Mouse (Mus musculus) testis, postnatal 14 days (tissue): Measurements from ENCODE around the gene Gjb3.

Experiments
- DNase-seq: peaks from one replicate; pipeline ENCODE4 v3.0.0; 2021; ENCODE audit warnings: low spot score

Gjb3 gene

DNA sequence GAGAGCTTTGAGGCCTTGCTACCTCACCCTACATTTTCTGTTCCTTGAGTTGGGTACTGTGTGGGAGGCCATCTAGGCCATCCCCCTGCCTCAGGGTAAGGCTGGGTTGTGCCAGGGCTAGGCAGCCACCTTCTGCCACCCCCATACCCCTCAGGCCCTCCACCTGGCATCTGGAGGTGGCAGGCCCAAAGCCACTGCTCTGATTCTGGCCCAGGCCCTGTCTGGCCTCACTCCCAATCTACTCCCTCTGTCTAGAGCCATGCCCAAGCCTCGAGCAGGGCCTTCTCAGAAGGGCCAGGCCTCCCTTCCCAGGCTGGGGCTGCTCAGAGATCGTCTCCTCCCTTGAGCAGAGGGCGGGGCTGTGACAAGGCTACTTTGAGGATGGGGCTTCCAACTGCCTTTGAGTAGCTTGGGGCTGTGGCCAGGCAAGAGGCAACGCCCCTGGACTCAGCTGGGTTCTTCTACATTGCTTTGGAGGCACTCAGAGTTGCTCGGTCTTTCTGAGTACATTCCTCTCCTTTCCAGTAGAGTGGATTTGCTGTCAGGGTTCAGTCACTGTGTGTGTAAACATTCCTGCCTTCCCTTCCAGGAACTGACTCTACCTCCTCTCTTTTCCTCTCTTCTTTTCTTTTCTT is 4.3 kb upstream of the Gjb3 start:
- DNase-seq: no peak

DNA sequence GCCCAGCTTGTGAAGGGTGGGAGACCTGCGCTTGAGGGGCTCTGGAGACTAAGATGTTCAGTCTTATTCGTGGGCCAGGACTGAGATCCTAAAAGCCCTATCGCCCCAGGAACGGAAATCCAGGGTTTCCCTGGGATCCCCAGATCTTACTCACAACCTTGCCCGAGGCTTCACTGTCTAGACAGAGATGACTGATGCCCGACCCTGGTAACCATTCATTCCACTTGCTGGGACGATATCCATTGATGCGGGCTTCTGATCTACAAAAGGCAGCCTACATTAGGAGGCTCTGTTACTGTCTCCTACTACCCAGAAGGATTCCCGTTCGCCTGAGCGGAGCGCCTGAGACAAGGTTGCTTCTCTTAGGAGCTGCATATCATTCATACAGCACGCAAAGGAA is 527 bp upstream of the Gjb3 start:
- no peak for DNase-seq

DNA sequence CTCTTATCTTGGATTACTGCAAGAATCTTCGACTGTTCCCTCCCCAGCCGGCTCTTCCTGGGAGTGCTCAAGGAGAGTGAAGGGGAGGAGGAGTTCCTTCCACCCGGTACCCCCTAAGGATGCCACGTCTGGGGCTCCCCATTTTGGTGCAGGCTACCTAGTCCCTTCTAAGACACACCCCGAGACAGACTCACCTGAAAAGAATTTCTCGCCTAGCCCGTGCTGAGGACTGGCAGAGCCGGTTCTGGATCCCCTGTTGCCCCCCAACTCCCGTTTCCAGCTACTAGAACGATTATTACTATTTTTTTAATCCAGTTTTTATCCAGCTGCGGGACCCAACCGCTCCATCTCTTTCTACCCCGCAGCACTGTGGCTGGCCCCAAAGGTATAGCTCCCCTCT is 893 bp downstream of the Gjb3 start:
- DNase-seq: no peak

DNA sequence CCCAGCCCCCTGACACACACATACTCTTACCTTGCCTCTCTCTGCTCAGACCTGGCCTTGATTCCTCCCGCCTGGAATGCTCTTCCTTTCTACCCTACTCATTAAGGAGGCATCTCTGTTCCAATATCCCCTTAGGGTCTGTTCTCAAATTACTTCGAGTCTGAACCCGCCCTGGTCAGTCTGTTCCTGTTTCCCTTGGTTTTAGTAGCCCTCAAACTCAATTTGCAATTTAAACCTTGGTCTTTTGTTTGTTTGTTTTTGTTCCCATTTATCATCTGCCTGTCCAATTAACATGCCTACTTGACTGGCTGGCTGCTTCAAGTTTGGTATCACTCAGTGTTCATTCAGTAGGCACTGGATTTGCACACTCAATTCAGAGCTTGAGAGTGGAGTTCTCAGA is 1.6 kb downstream of the Gjb3 start:
- no peak for DNase-seq

DNA sequence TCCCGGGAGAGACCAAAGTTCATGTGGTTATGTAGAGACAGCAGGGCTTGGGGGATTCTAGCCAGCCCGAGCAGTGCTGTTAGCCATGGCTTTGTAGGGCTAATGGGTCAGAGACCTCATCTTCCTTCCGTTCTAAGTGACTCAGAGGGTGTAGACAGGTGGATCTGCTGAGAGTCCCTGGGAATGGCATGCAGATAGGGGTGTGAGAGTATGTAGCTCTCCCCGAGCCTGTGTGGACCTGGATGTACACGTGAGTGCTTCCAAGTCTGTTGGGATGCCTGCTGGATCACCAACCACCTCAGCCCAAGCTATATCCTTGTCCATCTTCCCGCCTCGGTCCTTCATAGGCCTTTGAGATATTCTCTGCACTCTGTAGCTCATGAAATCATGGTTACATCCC is 2.3 kb downstream of the Gjb3 start:
- no peak for DNase-seq

DNA sequence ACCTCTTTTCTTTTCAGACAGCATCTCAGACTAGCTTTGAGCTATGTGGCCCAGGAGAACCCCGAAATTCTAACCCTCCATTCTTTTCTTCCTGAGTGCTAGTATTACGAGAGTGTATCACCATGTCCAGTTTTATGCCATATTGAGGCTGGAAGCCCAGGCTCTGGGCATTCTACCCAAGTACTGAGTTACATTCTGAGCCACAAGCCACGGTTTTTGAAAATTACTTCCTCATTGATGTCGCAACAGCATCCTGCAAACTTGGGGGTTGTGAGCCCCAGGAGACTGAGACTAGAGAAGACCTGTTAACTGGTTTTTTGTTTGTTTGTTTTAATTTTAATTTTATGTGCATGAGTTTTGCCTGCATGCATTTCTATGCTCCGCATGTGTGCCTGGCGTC is 2.9 kb downstream of the Gjb3 start:
- DNase-seq: no peak

DNA sequence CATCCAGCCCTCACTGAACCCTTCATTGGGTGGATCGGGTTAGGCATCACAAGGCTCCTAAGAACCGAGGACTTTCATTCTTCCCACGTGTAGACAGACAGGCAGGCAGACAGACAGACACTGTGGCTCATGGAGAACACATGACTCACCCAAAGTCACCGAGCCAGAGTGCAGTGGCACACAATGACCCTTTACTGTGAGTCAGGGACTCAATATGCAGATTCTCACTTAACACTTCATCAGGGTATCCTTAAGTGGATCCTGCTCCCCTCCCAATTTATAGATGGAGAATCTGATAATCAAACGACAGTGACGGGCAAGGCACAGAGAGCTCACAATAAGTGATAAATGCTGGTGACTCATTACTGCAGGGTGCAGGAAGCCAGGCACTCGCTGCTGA is 3.4 kb downstream of the Gjb3 start:
- DNase-seq: no peak

DNA sequence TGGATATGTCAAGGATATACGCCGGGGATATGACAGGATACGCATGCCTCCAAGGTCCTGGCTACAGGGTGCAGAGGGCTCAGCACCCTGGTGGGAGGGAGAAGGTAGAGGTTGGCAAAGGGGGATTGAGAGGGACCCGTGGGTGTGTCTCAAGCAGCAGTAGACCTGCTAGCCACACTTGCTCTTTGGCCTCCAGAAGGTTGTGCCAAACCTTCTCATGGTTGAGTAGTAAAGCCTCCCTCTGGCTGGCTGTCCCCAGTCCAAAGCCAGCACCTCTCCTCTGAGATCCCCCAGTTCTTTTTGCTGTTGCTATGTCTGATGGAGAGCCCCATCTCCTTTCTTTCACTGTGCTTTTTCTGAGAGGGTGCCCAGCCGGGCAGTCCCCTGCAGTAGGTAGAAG is 5.4 kb downstream of the Gjb3 start:
- DNase-seq: no peak

DNA sequence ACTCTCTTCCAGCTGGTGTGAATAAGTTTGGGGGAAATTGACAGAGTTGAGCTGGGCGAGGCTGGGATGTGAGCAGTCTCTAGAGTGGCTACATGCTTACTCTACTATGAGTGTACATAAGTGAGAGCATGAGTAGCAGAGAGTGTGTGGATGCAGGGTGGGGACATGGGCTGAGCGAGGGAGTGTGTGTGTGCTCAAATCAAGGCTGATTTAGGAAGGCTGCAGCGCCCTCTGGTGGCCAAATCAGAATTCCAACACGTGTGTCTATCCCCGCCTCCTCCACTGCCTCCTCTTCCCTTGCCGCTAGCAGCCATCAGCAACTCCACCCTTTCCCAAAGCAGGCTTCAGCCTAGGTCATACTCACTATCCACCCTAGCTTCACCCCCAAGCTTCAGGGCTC is 5.9 kb downstream of the Gjb3 start:
- DNase-seq: peak; percentile 68

DNA sequence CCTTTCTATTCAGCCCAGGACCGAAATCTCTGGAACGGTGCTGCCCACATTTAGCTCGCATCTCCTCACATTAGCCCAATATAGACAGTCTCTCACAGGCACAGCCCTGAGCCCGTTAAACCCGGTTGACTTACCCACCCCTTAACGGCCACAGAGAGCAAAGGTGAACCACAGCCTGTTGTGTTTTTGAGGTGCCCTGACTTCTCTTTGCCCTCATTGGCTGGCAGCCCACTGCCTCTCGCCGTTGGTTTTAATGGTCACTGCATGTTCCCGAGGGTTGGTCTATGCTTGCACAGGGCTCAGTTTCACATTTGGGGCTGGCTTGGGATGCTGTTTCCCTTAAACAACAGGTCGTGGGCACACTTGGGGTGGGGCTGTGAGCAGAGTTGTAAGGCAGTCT is 6.3 kb downstream of the Gjb3 start:
- no peak for DNase-seq

DNA sequence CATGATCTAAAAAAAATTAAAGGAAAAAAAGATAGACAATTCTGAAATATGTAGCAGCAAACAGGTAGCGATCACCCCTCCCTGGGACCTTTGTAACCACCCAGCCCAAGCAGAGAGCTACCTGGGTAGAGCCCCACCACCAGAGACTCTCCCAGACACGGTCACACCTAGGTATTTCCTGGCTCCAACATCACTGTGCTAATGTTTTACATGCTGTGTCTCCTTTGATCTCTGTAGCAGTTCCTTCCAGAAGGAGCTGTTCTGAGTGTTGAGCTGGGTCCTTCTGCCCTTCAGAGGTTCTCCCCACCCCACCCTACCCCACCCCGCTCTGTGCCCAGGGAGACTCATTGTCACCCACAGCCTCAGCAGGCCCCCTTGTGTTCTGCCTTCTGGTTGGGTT is 7.0 kb downstream of the Gjb3 start:
- no peak for DNase-seq

DNA sequence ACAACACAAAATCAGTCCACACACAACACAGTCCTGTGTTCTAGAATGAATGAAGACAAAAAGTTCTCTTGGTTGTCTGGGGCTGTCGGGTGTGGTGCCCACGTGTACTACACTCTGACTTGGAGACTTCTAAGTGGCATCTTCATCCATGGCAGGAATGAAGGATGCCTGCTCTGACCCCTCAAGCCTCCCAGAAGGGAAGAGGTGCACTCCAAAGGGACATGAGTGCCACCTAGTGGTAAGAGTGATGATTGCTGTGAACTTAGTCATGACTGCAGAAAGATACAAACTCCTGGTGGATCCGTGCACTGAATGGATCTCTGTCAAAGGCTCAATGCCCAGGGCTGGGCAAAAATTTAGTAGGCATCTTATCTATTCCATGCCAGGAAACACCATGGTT is 11.0 kb downstream of the Gjb3 start:
- peak; percentile 62 for DNase-seq

DNA sequence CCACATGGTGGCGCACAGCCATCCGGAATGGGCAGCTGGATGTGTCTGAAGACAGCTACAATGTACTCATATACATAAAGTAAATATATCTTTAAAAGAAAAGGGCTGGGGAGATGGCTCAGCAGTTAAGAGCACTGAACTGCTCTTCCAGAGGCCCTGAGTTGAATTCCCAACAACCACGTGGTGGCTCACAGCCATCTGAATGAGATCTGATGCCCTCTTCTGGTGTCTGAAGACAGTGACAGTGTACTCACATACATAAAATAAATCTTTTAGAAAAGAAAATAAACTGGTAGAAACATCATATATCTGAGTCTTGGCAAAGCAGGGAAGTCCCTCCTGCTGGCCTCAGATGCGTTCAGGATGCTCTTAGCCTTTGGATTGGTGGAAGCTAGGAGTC is 13.5 kb downstream of the Gjb3 start:
- no peak for DNase-seq

DNA sequence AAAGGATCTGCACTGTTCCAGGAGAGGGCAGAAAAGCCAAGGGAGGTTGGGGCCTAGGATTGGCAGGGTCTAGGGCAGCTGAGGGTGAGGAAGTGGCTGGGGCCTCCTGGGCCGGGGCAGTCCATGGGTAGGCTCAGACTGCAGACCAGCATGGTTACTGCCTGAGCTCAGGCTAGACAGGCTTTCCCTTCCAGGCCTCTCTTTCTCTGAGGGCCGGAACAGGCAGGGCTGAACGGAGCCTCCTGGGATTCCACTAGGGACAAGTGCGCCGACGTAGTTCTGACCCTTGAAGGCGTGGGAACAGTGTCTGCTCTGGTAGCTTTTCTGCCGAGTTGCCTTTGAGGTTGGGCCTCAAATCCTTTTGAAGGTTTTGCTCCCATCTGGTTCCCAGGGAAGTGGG is 14.9 kb downstream of the Gjb3 start:
- no peak for DNase-seq

DNA sequence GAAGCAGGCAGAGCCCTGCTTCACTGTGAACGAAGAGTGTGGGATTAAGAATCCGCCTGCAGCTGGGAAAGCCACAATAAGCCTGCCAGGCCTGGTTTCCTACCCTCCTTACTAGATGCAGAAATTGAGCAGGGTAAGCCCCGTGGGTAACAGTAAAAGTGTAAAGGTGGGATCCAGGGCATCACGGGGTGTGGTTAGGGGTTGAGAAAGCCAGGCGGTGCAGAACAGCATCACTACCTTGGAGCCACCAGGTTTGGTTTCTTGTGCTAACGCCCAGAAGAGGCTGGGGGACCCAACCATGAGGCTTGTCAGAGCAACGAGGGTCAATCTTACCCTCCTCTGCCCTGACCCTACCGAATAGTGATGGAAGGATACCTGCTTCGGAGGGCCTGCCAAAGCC is 16.1 kb downstream of the Gjb3 start:
- no peak for DNase-seq

DNA sequence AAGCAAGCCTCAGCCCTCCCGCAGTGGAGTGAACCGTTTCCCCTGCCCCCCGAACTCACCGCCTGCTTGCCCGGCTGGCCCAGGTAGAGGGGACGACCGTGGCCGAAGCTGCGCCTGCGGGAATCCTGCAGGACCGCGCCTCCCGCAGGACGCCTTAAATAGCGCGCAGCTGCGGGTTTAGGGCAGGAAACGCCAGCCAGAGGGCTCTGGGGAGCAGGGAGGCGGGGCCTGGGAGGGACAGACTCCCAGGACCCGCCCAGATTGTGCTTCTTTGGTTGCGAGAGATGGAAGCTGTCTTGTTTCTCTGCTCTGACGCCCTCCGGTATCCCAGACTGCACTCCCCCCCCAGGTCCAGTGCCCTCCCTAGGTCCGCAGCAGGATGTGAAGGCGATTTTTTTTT is 16.8 kb downstream of the Gjb3 start, which contains the start of gene Gja4:
Gene Gja4, minus strand, starts transcription at position 179 of the 400 bp plus-strand sequence.
- peak; percentile 63 for DNase-seq

DNA sequence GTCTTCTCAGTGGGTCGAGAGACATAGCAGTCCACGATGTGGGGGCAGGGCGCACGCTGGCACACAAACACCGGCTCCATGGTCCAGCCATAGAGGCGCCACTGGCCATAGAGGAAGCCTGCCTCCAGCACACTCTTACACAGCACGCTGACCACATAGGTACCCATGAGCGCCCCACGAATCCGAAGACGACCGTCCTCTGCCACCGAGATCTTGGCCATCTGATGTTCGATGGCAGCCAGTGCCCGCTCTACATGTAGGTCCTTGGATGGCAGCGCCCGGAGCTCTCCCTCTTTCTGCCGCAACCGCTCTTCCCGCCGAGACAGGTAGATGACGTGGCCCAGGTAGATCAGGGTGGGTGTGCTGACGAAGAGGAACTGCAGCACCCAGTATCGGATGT is 18.3 kb downstream of the Gjb3 start:
- DNase-seq: no peak

DNA sequence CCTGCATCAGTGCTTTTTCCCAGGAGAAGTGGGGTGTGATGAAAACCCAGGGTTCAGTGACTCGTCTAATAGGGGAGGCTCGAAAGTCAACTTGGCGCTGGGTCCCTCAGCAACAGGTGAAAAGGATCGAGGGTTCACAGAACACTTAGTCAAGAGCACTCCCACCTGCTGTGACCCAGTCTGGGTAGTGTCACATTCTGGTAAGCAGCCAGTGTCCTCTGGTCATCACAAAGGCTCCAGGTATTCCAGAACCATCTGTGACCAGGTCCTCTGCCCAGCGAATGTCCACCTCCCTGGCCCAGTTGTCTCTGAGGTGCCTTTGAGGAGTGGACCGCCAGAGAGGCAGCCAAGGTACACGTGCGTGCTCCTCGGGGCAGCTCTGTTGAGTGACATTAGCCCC is 19.1 kb downstream of the Gjb3 start:
- no peak for DNase-seq

DNA sequence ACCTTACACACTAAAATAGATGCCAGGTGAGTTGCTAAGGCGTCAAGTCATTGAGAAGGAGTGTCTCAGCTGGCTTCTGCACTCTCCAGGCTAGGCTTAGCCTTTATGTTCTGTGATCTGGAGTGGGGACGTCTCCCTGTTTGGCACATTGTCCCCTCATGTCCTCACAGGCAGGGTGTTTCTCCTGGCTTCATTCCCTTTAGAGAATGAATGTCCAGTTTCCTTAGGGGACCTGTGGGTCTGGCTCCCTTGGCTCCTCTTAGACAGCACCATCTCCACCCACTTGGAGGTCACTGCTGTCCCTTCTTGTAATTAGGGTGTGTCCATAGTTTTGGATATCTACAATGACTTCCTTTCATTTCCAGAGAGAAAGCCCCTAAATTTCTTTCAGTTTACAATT is 23.7 kb downstream of the Gjb3 start:
- no peak for DNase-seq

DNA sequence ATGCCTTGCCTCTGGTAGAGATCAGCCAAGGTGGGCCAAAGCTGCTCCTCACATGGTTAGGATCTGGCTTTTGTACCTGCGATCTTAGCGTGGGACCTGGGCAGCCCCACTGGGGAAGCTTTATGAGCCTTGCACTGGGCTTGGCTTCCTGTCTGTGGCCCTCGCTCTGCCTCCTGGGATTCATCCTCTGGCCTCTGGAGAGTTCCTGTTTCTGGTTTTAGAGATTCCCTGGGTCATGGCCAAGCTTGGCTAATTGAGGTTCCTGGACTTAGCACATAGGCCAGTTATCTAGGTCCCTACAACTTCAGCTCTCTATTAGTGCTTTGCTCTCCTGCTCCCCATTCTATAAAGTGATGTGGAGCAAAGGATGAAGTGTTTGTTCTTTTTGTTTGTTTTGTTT is 26.8 kb downstream of the Gjb3 start:
- DNase-seq: no peak

DNA sequence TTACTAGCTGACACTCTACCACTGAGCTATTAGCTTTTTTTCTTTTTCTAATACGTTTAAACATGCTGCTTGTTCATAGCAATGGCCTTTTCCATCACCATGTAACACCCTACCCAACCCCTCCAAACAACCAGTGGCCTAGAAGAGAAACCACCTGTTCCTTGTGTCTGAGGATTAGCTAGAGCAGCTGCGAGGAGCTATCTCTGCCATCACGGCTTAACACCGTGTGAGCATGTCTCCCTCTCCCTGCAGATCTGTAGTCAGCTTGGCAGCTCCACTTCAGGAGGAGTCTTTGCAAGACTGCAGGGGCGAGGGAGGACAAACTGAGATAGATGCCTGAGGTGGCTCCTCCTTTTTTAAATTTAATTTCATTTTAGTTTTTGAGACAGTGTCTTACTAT is 30.1 kb downstream of the Gjb3 start:
- no peak for DNase-seq

DNA sequence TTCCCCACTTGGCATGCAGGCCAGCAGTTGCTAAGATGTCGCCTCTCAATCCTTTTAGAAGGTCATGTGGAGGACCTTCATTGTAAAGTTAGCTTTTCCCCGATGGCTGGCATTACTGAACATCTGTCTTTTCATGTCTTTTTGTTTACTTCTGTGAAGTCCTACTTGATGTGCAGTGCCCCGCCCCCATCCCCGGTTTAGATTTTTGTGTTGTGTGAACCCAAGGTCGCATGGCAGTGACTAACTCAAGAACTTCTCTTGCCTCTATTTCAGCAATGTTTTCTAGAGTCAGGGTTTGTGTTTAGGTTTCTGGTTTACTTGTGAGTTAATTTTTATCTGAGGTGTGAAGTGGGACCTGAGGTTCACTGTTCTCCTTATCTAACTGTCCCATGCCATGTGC is 38.0 kb downstream of the Gjb3 start:
- no peak for DNase-seq

DNA sequence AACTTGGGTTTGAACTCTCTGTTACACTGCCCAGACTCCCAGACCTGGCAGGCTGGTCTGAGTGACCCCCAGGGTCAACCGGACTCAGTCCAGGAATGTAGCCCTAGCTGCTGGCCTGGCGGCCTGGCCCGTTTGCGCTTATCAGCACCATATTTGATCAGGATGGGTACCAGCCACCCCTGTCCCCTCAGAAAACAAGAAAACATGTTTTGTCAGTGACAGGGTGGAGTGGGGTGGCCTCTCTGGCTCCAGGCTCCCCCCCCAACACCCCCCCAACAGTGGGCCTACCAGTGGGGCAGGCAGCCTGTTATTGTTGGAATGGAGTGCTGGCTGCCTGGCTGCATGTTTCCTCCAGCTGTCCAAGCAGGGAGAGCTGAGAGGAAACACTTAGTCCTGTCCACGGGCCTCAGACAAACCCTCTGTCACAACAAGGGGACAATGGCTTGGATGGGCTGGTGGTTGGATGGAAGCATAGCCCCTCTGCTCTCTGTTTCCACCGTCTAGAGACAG is 41.5 kb downstream of the Gjb3 start:
- no peak for DNase-seq

DNA sequence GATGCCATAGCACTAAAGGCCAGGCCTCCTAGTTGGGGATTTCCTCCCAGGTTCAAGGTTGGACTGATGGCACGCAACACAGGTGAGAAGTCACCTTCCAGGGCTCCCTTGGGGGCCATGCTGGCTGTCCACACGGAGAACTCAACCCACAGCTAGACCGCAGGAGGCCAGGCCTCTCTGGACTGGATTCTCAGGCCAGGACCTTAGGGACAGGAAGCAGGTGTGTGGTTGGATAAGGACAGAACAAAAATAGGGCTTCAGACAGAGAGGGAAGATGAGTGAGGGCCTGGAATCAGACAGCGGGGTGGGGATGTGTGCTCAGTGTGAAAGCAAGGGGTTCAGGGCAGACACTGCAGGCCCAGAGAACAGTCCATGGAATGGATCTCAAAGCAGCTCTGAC is 43.7 kb downstream of the Gjb3 start:
- no peak for DNase-seq

DNA sequence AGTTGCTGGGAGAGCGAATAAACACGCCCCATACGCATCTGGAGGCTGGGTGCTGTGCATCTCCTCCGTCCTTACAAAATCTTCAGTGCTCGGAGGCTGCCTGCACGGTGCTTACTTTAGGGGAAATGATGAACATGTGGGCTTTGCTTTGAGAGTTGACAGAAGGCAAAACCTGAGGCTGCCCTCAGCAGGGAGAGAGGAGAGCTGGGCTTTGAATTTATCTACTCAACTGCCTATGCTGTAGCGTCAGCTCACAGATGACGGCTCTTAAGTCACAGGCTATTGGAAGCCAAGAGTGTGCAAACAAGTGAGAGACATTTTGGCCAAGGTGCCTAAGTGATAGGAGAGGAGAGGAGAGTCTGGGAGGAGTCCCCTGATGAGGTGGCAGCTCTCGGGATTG is 51.4 kb downstream of the Gjb3 start:
- no peak for DNase-seq
